Mouse (Mus musculus): ENCODE results near the gene Trpc7. TPM values are rescaled to one million over a fixed set of nuclear protein-coding genes. Genes with fewer than 3 reads are reported as not detected.

Trpc7 gene
- polyA plus RNA-seq, 1 experiment from 2014 or later: not detected

- Histone ChIP-seq H3K27ac (ENCODE audit: low read length) (peak overlapping the region; percentile 60), H3K36me3 (ENCODE audit: insufficient read depth, low read length) (no peaks in the 10 kb centered on the region), H3K4me3 (ENCODE audit: low read depth, low read length) (no peak overlapping the region), H3K9me3 (ENCODE audit: low read length) (no peaks in the 10 kb centered on the region), H3K9ac (replicated peaks; ENCODE audit: low read depth) (no peak overlapping the region), H3K4me1 (ENCODE audit: insufficient read depth, low read depth, low read length) (peaks cover 6% of the 10 kb centered on the region), H3K4me2 (replicated peaks; ENCODE audit: low read depth, low read length) (peak overlapping the region; percentile 31; the same call in 1 of the 2 replicates), H3K27me3 (replicated peaks; ENCODE audit: insufficient read depth, low read length) (peaks cover 8% of the 10 kb centered on the region; the same call in 1 of the 2 replicates)
- ATAC-seq (peak; percentile 75), DNase-seq (ENCODE audit: low spot score) (peak; percentile 76)
- WGBS: 29% methylated on average over 8 of the region's 8 CpGs
- TF ChIP-seq EP300 (IDR thresholded peaks at IDR 0.05) (peak; percentile 42; the same call in 1 of the 2 replicates), CTCF (IDR thresholded peaks at IDR 0.05) (no peak)
Measured at GRCm38 (mm10) chr13:56747554-56747953, 148.2 kb downstream of the Trpc7 start.

- DNase-seq (ENCODE audit: low spot score) (no peak), ATAC-seq (0 out of 2 replicates have a peak, but pooled peaks have one; percentile 13)
- Histone ChIP-seq H3K27me3 (replicated peaks; ENCODE audit: insufficient read depth, low read length) (0 out of 2 replicates have a peak, but pooled peaks cover 4% of the 10 kb centered on the region), H3K4me3 (ENCODE audit: low read depth, low read length) (no peak overlapping the region), H3K9me3 (ENCODE audit: low read length) (no peaks in the 10 kb centered on the region), H3K4me1 (ENCODE audit: insufficient read depth, low read depth, low read length) (peaks cover 1% of the 10 kb centered on the region), H3K9ac (replicated peaks; ENCODE audit: low read depth) (no peak overlapping the region), H3K36me3 (ENCODE audit: insufficient read depth, low read length) (no peaks in the 10 kb centered on the region), H3K27ac (ENCODE audit: low read length) (0 out of 2 replicates have a peak overlapping the region, but pooled peaks have one; percentile 60), H3K4me2 (replicated peaks; ENCODE audit: low read depth, low read length) (no peak overlapping the region)
- TF ChIP-seq CTCF (IDR thresholded peaks at IDR 0.05): no peak
- no peak for TF ChIP-seq EP300 (IDR thresholded peaks at IDR 0.05)
- WGBS: 42% methylated on average over 10 of the region's 10 CpGs
Measured at GRCm38 (mm10) chr13:56746739-56747532, 148.9 kb downstream of the Trpc7 start.

- Histone ChIP-seq H3K4me2 (replicated peaks; ENCODE audit: low read depth, low read length) (no peak overlapping the region), H3K9me3 (ENCODE audit: low read length) (no peaks in the 10 kb centered on the region), H3K4me1 (ENCODE audit: insufficient read depth, low read depth, low read length) (no peaks in the 10 kb centered on the region; the same call in 1 of the 2 replicates), H3K9ac (replicated peaks; ENCODE audit: low read depth) (no peak overlapping the region), H3K27me3 (replicated peaks; ENCODE audit: insufficient read depth, low read length) (no peaks in the 10 kb centered on the region), H3K36me3 (ENCODE audit: insufficient read depth, low read length) (no peaks in the 10 kb centered on the region; the same call in 1 of the 2 replicates), H3K27ac (ENCODE audit: low read length) (no peak overlapping the region), H3K4me3 (ENCODE audit: low read depth, low read length) (no peak overlapping the region)
- DNase-seq (ENCODE audit: low spot score): no peak
- TF ChIP-seq CTCF (IDR thresholded peaks at IDR 0.05) (no peak), EP300 (IDR thresholded peaks at IDR 0.05) (no peak)
- 56% methylated on average over 6 of the region's 6 CpGs for WGBS
- ATAC-seq: no peak
Measured at GRCm38 (mm10) chr13:56742325-56742901, 153.4 kb downstream of the Trpc7 start.

GRCm38 (mm10) chr13:56741691-56742090 lies 154.1 kb downstream of the Trpc7 start:
- Histone ChIP-seq H3K4me1 (ENCODE audit: insufficient read depth, low read depth, low read length) (no peaks in the 10 kb centered on the region; the same call in 1 of the 2 replicates), H3K9ac (replicated peaks; ENCODE audit: low read depth) (no peak overlapping the region), H3K4me3 (ENCODE audit: low read depth, low read length) (no peak overlapping the region), H3K27me3 (replicated peaks; ENCODE audit: insufficient read depth, low read length) (no peaks in the 10 kb centered on the region), H3K4me2 (replicated peaks; ENCODE audit: low read depth, low read length) (no peak overlapping the region), H3K36me3 (ENCODE audit: insufficient read depth, low read length) (no peaks in the 10 kb centered on the region; the same call in 1 of the 2 replicates), H3K9me3 (ENCODE audit: low read length) (no peaks in the 10 kb centered on the region), H3K27ac (ENCODE audit: low read length) (no peak overlapping the region)
- TF ChIP-seq CTCF (IDR thresholded peaks at IDR 0.05): no peak
- TF ChIP-seq EP300 (IDR thresholded peaks at IDR 0.05): no peak
- DNase-seq (ENCODE audit: low spot score) (no peak), ATAC-seq (no peak)
- WGBS: 71% methylated on average over 7 of the region's 7 CpGs

GRCm38 (mm10) chr13:56740496-56740895 lies 155.3 kb downstream of the Trpc7 start:
- Histone ChIP-seq H3K4me2 (replicated peaks; ENCODE audit: low read depth, low read length) (no peak overlapping the region), H3K27me3 (replicated peaks; ENCODE audit: insufficient read depth, low read length) (no peaks in the 10 kb centered on the region), H3K4me3 (ENCODE audit: low read depth, low read length) (no peak overlapping the region), H3K4me1 (ENCODE audit: insufficient read depth, low read depth, low read length) (no peaks in the 10 kb centered on the region), H3K9me3 (ENCODE audit: low read length) (no peaks in the 10 kb centered on the region), H3K9ac (replicated peaks; ENCODE audit: low read depth) (no peak overlapping the region), H3K36me3 (ENCODE audit: insufficient read depth, low read length) (peaks cover 6% of the 10 kb centered on the region; the same call in 1 of the 2 replicates), H3K27ac (ENCODE audit: low read length) (no peak overlapping the region)
- 83% methylated on average over 6 of the region's 6 CpGs for WGBS
- ATAC-seq (no peak), DNase-seq (ENCODE audit: low spot score) (no peak)
- TF ChIP-seq EP300 (IDR thresholded peaks at IDR 0.05) (no peak), CTCF (IDR thresholded peaks at IDR 0.05) (no peak)

- 88% methylated on average over 5 of the region's 5 CpGs for WGBS
- no peak overlapping the region for H3K4me2 ChIP-seq (replicated peaks; ENCODE audit: low read depth, low read length)
- H3K4me3 ChIP-seq (ENCODE audit: low read depth, low read length): no peak overlapping the region
- no peaks in the 10 kb centered on the region for H3K27me3 ChIP-seq (replicated peaks; ENCODE audit: insufficient read depth, low read length)
- peaks cover 6% of the 10 kb centered on the region; the same call in 1 of the 2 replicates for H3K36me3 ChIP-seq (ENCODE audit: insufficient read depth, low read length)
- no peak for DNase-seq (ENCODE audit: low spot score)
- no peak for ATAC-seq
- TF ChIP-seq CTCF (IDR thresholded peaks at IDR 0.05): no peak
- H3K27ac ChIP-seq (ENCODE audit: low read length): no peak overlapping the region
- no peak overlapping the region for H3K9ac ChIP-seq (replicated peaks; ENCODE audit: low read depth)
- H3K9me3 ChIP-seq (ENCODE audit: low read length): no peaks in the 10 kb centered on the region
- no peaks in the 10 kb centered on the region for H3K4me1 ChIP-seq (ENCODE audit: insufficient read depth, low read depth, low read length)
Measured at GRCm38 (mm10) chr13:56739556-56739955, 156.2 kb downstream of the Trpc7 start.

Measured in lung, postnatal 0 days (tissue).